Mouse (Mus musculus) heart, postnatal 0 days (tissue): Measurements from ENCODE around the gene Susd6. TPM values are rescaled to one million over a fixed set of nuclear protein-coding genes. Genes with fewer than 3 reads are reported as not detected.

Experiments used
- ATAC-seq: fragments of 200-750 bp; cut with Nextera tagmentation; 2 replicates; pipeline ENCODE4 v1.8.0; 2017; ENCODE audit warnings: low read depth, moderate number of reproducible peaks, moderate library complexity; ENCODE audit not compliant: insufficient read depth
- DNase-seq: peaks from one replicate; pipeline ENCODE4 v3.0.0-alpha.2; 2016; ENCODE audit warnings: low spot score
- H3K27ac ChIP-seq: fragments of 300-500 bp; sonication (generic); 2 replicates; pipeline ENCODE4 v1.5.1; 2014; ENCODE audit warnings: low read depth, mild to moderate bottlenecking
- H3K27me3 ChIP-seq: fragments of 300-500 bp; sonication (generic); 2 replicates; pipeline ENCODE4 v1.6.1; 2014; ENCODE audit warnings: low read length, mixed read lengths; ENCODE audit not compliant: control insufficient read depth, insufficient read depth
- H3K36me3 ChIP-seq: fragments of 300-500 bp; sonication (generic); replicated peaks from 2 replicates; pipeline ENCODE4 v1.6.1; 2014; ENCODE audit warnings: low read length, mixed read lengths; ENCODE audit not compliant: control insufficient read depth, insufficient read depth
- H3K4me1 ChIP-seq: fragments of 300-500 bp; sonication (generic); 2 replicates; pipeline ENCODE4 v1.6.1; 2014; ENCODE audit warnings: antibody characterized with exemption; ENCODE audit not compliant: control insufficient read depth, insufficient read depth
- H3K4me2 ChIP-seq: fragments of 300-500 bp; sonication (generic); 2 replicates; pipeline ENCODE4 v1.6.1; 2014; ENCODE audit warnings: low read depth, mild to moderate bottlenecking, low read length, moderate library complexity
- H3K4me3 ChIP-seq: fragments of 300-500 bp; sonication (generic); 2 replicates; pipeline ENCODE4 v1.5.1; 2014; ENCODE audit warnings: low read depth, low read length
- H3K9ac ChIP-seq: fragments of 300-500 bp; sonication (generic); replicated peaks from 2 replicates; pipeline ENCODE4 v1.6.1; 2014; ENCODE audit warnings: low read depth, low read length, mixed read lengths
- H3K9me3 ChIP-seq: fragments of 300-500 bp; sonication (generic); replicated peaks from 2 replicates; pipeline ENCODE4 v1.6.1; 2016; ENCODE audit warnings: low read length; ENCODE audit not compliant: control insufficient read depth
- CTCF ChIP-seq: IDR thresholded peaks from 2 replicates; pipeline ENCODE4 v1.5.1; 2016; ENCODE audit warnings: antibody characterized with exemption, control low read depth, low read depth
- EP300 ChIP-seq: IDR thresholded peaks from 2 replicates; pipeline ENCODE4 v1.6.1; 2016; ENCODE audit warnings: antibody characterized with exemption, low read depth
- WGBS: fragments of 180-500 bp; shearing (Covaris S2); extraction: QIAGEN DNeasy Blood & Tissue Kit; methylation state at CpG from one replicate; pipeline ENCODE4 v1.1.7; 2014; 5-methylcytosine and 5-hydroxymethylcytosine counted together
- polyA plus RNA-seq: library from polyadenylated mRNA; unstranded; fragments of >200 nt; fragmentation: Nextera tagmentation; extraction: Ambion mirVana; gene quantifications from 2 replicates; pipeline ENCODE4 v1.2.1, GENCODE M21; 2015
- total RNA-seq: library from RNA; depleted of rRNA; stranded (reverse); fragments of >200 nt; gene quantifications from 2 replicates; pipeline ENCODE4 v1.2.3, GENCODE M21; 2014; ENCODE audit warnings: low replicate concordance

Gene Susd6
- total and polyA plus RNA-seq, 2 experiments from 2014 or later, result 15.4 to 50.6 TPM

GRCm38 (mm10) chr12:80834901-80835570 is 44.7 kb downstream of the Susd6 start:
- Histone ChIP-seq H3K36me3 (0 out of 2 replicates have a peak, but pooled peaks cover 5% of the 10 kb centered on the region), H3K9me3 (no peaks in the 10 kb centered on the region), H3K27me3 (no peaks in the 10 kb centered on the region), H3K4me3 (no peak overlapping the region), H3K4me1 (peaks cover 54% of the 10 kb centered on the region), H3K9ac (no peak overlapping the region), H3K27ac (no peak overlapping the region), H3K4me2 (no peak overlapping the region)
- no peak for TF ChIP-seq CTCF
- no peak for TF ChIP-seq EP300
- no peak for ATAC-seq
- WGBS, result 73% methylated on average over 5 of the region's 8 CpGs
- DNase-seq, result no peak

- Histone ChIP-seq H3K27ac (no peak overlapping the region), H3K4me1 (peaks cover 36% of the 10 kb centered on the region), H3K4me3 (no peak overlapping the region), H3K36me3 (0 out of 2 replicates have a peak, but pooled peaks cover under 1% of the 10 kb centered on the region), H3K27me3 (no peaks in the 10 kb centered on the region), H3K4me2 (no peak overlapping the region), H3K9ac (no peak overlapping the region), H3K9me3 (no peaks in the 10 kb centered on the region)
- no peak for ATAC-seq
- DNase-seq, result no peak
- TF ChIP-seq CTCF (no peak), EP300 (no peak)
- 54% methylated on average over 3 of the region's 3 CpGs for WGBS
These were observed 47.3 kb downstream of the Susd6 start for GRCm38 (mm10) chr12:80837614-80838013.

- DNase-seq, result no peak
- Histone ChIP-seq H3K27ac (no peak overlapping the region), H3K9me3 (no peaks in the 10 kb centered on the region), H3K4me1 (peaks cover 38% of the 10 kb centered on the region), H3K36me3 (no peaks in the 10 kb centered on the region), H3K9ac (no peak overlapping the region), H3K27me3 (no peaks in the 10 kb centered on the region), H3K4me2 (no peak overlapping the region), H3K4me3 (no peak overlapping the region)
- TF ChIP-seq EP300 (no peak), CTCF (no peak)
- no peak for ATAC-seq
These were observed 48.0 kb downstream of the Susd6 start for GRCm38 (mm10) chr12:80838271-80838670.

DNA sequence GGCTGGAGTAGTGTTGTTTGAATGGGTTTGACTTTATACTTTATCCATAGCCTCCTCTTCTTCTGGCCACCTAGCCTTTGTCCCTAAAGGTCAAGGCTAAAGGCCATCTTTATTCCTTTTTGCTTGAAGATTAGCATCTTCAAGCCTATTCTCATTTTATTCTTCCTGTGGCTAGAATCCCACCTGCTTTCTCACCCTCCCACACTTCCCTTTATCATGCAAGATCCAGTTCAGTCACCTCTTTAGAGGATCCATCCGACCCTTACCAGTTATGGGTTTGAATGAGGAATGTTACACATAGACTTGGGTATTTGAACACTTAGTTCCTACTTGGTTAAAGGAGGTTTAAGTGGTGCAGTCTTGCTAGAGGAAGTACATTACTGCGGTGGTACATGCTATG is 48.5 kb downstream of the Susd6 start:
- no peak overlapping the region for H3K9ac ChIP-seq
- WGBS, result 59% methylated on average over 2 of the region's 2 CpGs
- no peaks in the 10 kb centered on the region for H3K36me3 ChIP-seq

GRCm38 (mm10) chr12:80839631-80840030 is 49.3 kb downstream of the Susd6 start:
- Histone ChIP-seq H3K36me3 (no peaks in the 10 kb centered on the region), H3K27ac (no peak overlapping the region), H3K9me3 (no peaks in the 10 kb centered on the region), H3K4me1 (peaks cover 38% of the 10 kb centered on the region), H3K9ac (no peak overlapping the region), H3K27me3 (no peaks in the 10 kb centered on the region), H3K4me2 (no peak overlapping the region), H3K4me3 (no peak overlapping the region)
- 61% methylated on average over 2 of the region's 2 CpGs for WGBS
- ATAC-seq, result no peak
- DNase-seq, result no peak
- TF ChIP-seq CTCF (no peak), EP300 (no peak)

More for the DNA sequence above, 48.5 kb downstream of the Susd6 start:
- DNase-seq, result no peak
- peaks cover 38% of the 10 kb centered on the region for H3K4me1 ChIP-seq
- no peak overlapping the region for H3K4me3 ChIP-seq
- ATAC-seq, result no peak
- no peak for TF ChIP-seq CTCF
- no peak for TF ChIP-seq EP300
- H3K27ac ChIP-seq, result no peak overlapping the region
- H3K9me3 ChIP-seq, result no peaks in the 10 kb centered on the region
- H3K4me2 ChIP-seq, result no peak overlapping the region
- H3K27me3 ChIP-seq, result no peaks in the 10 kb centered on the region

DNA sequence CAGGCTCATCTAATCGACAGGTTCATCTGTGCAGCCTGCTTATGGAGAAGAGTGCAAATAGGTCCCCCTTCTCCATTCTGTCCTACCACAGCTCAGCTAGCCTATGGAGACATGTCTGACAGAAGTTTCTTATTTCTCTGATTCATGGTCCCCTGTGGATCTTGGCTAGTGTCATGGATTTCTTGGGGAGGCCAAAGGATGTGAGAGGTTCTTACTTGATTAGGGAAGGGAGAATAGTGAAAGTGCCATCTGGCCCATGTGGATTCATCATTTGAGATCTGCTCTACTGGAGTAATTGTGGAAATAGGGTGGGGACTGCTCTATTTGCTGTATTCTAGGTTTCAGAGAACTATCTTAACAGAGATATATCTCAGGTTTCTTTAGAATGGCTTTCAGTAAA is 51.3 kb downstream of the Susd6 start:
- Histone ChIP-seq H3K9me3 (no peaks in the 10 kb centered on the region), H3K4me2 (no peak overlapping the region), H3K36me3 (no peaks in the 10 kb centered on the region), H3K27ac (no peak overlapping the region), H3K9ac (no peak overlapping the region), H3K4me1 (peaks cover 48% of the 10 kb centered on the region), H3K27me3 (no peaks in the 10 kb centered on the region), H3K4me3 (no peak overlapping the region)
- DNase-seq (no peak), ATAC-seq (no peak)
- TF ChIP-seq EP300, result no peak
- no peak for TF ChIP-seq CTCF
- 83% methylated on average over 1 of the region's 1 CpGs for WGBS
